Mouse (Mus musculus) brain, embryonic 14.5 days (tissue): ENCODE measurements at regions not wholly inside any gene's neighbourhood (a gene's known extent, or its start where the extent isn't known, plus 50 kb on each side); places are given as distances from the start of the nearest gene placed in this dataset.

ENCODE experiments used
- CTCF ChIP-seq: fragments of 200-500 bp; IDR thresholded peaks from 2 replicates; pipeline ENCODE4 v1.5.1; 2012; ENCODE audit warnings: inconsistent platforms, mild to moderate bottlenecking, moderate library complexity, borderline replicate concordance; ENCODE audit not compliant: insufficient read depth, insufficient read length; ENCODE audit errors: extremely low read depth
- POLR2A ChIP-seq: fragments of 200-500 bp; IDR thresholded peaks from 2 replicates; pipeline ENCODE4 v1.6.1; 2012; ENCODE audit warnings: mild to moderate bottlenecking, inconsistent platforms, borderline replicate concordance; ENCODE audit not compliant: poor library complexity, insufficient read depth, insufficient read length, severe bottlenecking; ENCODE audit errors: extremely low read depth

DNA sequence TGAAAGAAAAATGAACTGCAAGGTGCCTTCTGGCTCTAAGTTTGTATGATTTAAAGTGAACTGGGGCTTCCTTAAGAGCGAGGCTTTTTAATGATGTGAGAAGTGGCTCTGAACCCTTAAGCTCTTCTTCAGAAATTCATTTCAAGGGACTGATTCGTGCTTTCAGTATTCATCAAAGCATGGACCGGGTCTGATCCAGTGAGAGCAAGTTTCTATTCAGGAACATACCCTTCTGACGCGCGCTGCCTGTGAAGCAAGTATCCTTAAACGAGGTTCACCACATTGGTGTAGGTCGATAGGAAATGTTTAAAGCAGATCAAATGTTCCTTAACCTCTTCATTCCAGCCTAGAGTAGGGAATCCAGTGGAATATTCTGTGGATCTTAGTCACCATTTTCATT is 240.1 kb downstream of the Kctd12 start:
- TF ChIP-seq CTCF, result no peak
- TF ChIP-seq POLR2A, result no peak
